Mouse (Mus musculus) hindbrain, embryonic 14.5 days (tissue): ENCODE measurements around the gene Cemip2. TPM values are rescaled to one million over a fixed set of nuclear protein-coding genes. Genes with fewer than 3 reads are reported as not detected.
A peak's percentile ranks its signal among the peaks of the same experiment; 100 is the strongest.

Experiments
- ATAC-seq: fragments of 200-750 bp; cut with Nextera tagmentation; 2 replicates; pipeline ENCODE4 v1.8.0; 2017; ENCODE audit warnings: moderate number of reproducible peaks, mild to moderate bottlenecking, moderate TSS enrichment, moderate library complexity; ENCODE audit not compliant: low FRiP score
- DNase-seq: peaks from one replicate; pipeline ENCODE4 v3.0.0-alpha.2; 2015; ENCODE audit warnings: low spot score
- H3K27ac ChIP-seq: fragments of 300-500 bp; sonication (generic); 2 replicates; pipeline ENCODE4 v1.5.1; 2014; ENCODE audit warnings: mild to moderate bottlenecking, moderate library complexity
- H3K27me3 ChIP-seq: fragments of 300-500 bp; sonication (generic); 2 replicates; pipeline ENCODE4 v1.6.1; 2014; ENCODE audit warnings: mild to moderate bottlenecking, low read length, mixed read lengths; ENCODE audit not compliant: control insufficient read depth, insufficient read depth
- H3K36me3 ChIP-seq: fragments of 300-500 bp; sonication (generic); replicated peaks from 2 replicates; pipeline ENCODE4 v1.6.1; 2014; ENCODE audit not compliant: control insufficient read depth, insufficient read depth
- H3K4me1 ChIP-seq: fragments of 300-500 bp; sonication (generic); replicated peaks from 2 replicates; pipeline ENCODE4 v1.6.1; 2014; ENCODE audit warnings: antibody characterized with exemption, low read length, mixed read lengths; ENCODE audit not compliant: control insufficient read depth, insufficient read depth
- H3K4me2 ChIP-seq: fragments of 300-500 bp; sonication (generic); replicated peaks from 2 replicates; pipeline ENCODE4 v1.6.1; 2014; ENCODE audit warnings: mild to moderate bottlenecking, moderate library complexity
- H3K4me3 ChIP-seq: fragments of 300-500 bp; sonication (generic); replicated peaks from 2 replicates; pipeline ENCODE4 v1.5.1; 2014; ENCODE audit warnings: mild to moderate bottlenecking, low read length
- H3K9ac ChIP-seq: fragments of 300-500 bp; sonication (generic); 2 replicates; pipeline ENCODE4 v1.6.1; 2014
- H3K9me3 ChIP-seq: fragments of 300-500 bp; sonication (generic); 2 replicates; pipeline ENCODE4 v1.6.1; 2016; ENCODE audit warnings: low read length; ENCODE audit not compliant: control insufficient read depth
- WGBS: fragments of 180-500 bp; shearing (Covaris S2); extraction: QIAGEN DNeasy Blood & Tissue Kit; methylation state at CpG from one replicate; pipeline ENCODE4 v1.1.7; 2014; 5-methylcytosine and 5-hydroxymethylcytosine counted together
- polyA plus RNA-seq: library from polyadenylated mRNA; unstranded; fragments of >200 nt; fragmentation: Nextera tagmentation; extraction: Ambion mirVana; gene quantifications from 2 replicates; pipeline ENCODE4 v1.2.1, GENCODE M21; 2014

The Cemip2 gene
- polyA plus RNA-seq: 26.4 and 26.8 TPM in 2 replicates

DNA sequence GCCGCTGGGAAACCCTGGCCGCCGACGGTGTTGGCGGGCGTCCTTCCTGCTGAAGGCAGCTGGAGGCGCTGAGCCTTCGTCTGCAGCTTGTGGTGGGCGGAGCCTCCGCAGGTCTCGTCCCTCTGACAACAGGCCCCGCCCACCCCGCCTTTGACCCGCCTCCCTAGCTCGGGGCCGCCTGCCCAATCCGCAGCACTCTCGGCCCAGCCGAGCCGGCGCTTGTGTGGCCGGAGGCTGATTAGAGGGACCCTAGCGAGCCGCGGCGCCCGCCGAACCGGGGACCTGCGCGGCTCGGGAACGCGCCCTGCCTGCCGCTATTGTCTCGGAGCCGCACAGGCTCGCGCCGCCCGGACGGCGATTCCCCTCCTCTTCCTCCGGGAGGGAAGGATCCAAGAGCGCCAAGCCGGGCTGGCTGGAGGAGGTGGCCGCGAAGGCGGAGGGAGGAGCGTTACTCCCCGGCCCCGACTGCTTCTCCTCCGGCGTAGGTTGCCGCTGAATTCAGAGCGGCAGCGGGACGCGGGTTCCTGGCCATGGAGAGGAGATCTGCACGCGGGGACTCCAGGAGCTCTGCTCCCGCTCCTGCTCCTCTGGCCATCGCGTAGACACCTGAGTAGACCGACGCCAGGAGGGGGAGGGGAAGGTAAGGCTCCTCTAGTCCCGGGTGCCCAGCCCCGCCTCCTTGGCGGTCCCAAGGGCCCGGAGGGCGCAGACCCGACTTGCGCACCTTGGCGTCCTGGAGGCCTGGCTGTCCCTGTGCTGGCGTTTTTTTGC is at the start of gene Cemip2:
Cemip2 (plus strand) TSS at position 196 of the 771 bp plus-strand sequence.
- H3K4me2 ChIP-seq: peak within 1 kb of the TSS; percentile 61
- peak within 1 kb of the TSS; percentile 88 for H3K9ac ChIP-seq
- ATAC-seq (peak; percentile 94), DNase-seq (peak; percentile 92)
- WGBS: under 1% methylated on average over 72 of the region's 75 CpGs
- H3K36me3 ChIP-seq: no peaks in the 10 kb centered on the region
- H3K4me3 ChIP-seq: peak within 1 kb of the TSS; percentile 78
- H3K27me3 ChIP-seq: no peaks in the 10 kb centered on the region
- H3K9me3 ChIP-seq: no peaks in the 10 kb centered on the region
- peaks cover 41% of the 10 kb centered on the region for H3K4me1 ChIP-seq
- H3K27ac ChIP-seq: peak within 1 kb of the TSS; percentile 94

DNA sequence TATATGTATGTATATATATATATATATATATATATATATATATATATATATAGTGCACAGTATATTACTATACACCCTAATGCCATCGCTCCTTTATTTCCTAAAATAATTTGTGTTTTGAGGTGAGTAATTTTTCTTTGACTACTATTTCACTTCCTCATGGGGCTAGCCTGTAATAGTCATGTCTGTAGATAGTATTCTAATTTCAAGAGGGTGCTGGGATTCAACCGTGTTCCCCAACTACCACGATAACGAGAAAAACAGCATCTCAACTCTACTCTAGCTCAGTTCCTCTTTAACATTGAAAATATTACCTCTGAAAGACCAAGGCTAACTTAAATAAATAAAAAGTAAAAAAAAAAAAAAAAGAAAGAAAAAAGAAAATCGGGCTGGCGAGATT is 49.8 kb upstream of the Cemip2 start:
- DNase-seq: no peak
- no peak overlapping the region for H3K27ac ChIP-seq
- WGBS: 96% methylated on average over 6 of the region's 6 CpGs
- H3K4me1 ChIP-seq: no peaks in the 10 kb centered on the region
- no peak for ATAC-seq
- no peaks in the 10 kb centered on the region for H3K27me3 ChIP-seq
- H3K9me3 ChIP-seq: no peaks in the 10 kb centered on the region
- H3K36me3 ChIP-seq: no peaks in the 10 kb centered on the region
- no peak overlapping the region for H3K9ac ChIP-seq
- H3K4me2 ChIP-seq: no peak overlapping the region
- H3K4me3 ChIP-seq: no peak overlapping the region

DNA sequence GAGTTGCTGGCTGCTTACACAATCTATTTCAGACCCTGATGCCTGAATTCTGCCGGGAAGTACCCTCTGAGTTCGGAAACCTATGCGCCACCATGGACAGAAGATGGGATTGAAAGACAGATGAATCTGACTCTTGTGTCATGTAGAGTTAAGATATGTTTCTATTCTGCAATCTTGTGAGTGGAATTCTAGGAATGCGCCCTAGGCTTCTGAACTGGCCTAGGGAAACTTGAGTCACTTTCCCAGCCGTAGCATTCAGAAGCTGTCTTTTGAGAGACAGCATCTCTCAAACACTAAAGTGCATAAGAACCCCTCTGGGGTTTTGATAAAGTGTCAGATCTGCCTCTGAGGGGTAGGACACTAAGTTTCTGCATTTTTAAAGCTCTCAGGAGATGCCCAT is 46.3 kb upstream of the Cemip2 start:
- H3K27me3 ChIP-seq: no peaks in the 10 kb centered on the region
- H3K4me2 ChIP-seq: no peak overlapping the region
- no peak overlapping the region for H3K27ac ChIP-seq
- no peak for DNase-seq
- H3K9me3 ChIP-seq: no peaks in the 10 kb centered on the region
- H3K9ac ChIP-seq: no peak overlapping the region
- H3K4me3 ChIP-seq: no peak overlapping the region
- H3K4me1 ChIP-seq: no peaks in the 10 kb centered on the region
- H3K36me3 ChIP-seq: no peaks in the 10 kb centered on the region
- WGBS: 90% methylated on average over 5 of the region's 5 CpGs
- ATAC-seq: no peak

DNA sequence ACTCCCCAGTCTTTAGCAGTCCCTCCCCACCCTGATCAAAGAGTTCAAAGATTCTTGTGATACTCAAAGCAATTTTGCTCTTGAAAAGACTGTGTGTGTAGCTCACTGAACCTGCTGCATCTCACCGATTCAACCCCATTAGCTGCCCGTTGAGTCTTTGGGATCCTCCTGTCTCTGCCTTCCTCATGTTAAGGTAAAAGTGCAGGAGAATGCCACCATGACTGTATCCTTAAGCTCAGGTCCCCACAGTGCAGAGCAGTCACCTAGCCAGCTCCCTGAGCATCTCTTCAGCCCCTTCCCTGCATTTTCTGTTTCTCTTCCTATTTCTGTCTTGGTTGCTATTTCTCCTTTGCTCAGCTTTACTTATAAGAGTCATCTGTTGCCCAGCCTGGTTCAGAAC is 45.0 kb upstream of the Cemip2 start:
- Histone ChIP-seq H3K4me1 (peaks cover 3% of the 10 kb centered on the region; the same call in 1 of the 2 replicates), H3K27ac (no peak overlapping the region), H3K36me3 (no peaks in the 10 kb centered on the region), H3K4me2 (no peak overlapping the region), H3K27me3 (no peaks in the 10 kb centered on the region), H3K4me3 (no peak overlapping the region), H3K9me3 (no peaks in the 10 kb centered on the region), H3K9ac (no peak overlapping the region)
- ATAC-seq (no peak), DNase-seq (no peak)
- 100% methylated on average over 2 of the region's 2 CpGs for WGBS

GRCm38 (mm10) chr19:21734112-21734511 is 44.0 kb upstream of the Cemip2 start:
- ATAC-seq: no peak
- Histone ChIP-seq H3K27ac (no peak overlapping the region), H3K4me2 (no peak overlapping the region), H3K36me3 (no peaks in the 10 kb centered on the region), H3K4me3 (no peak overlapping the region), H3K27me3 (no peaks in the 10 kb centered on the region), H3K9ac (no peak overlapping the region), H3K4me1 (peaks cover 9% of the 10 kb centered on the region; the same call in 1 of the 2 replicates), H3K9me3 (no peaks in the 10 kb centered on the region)
- 38% methylated on average over 5 of the region's 5 CpGs for whole genome bisulfite sequencing
- DNase-seq: peak; percentile 75

GRCm38 (mm10) chr19:21737446-21737845 is 40.7 kb upstream of the Cemip2 start:
- H3K27ac ChIP-seq: peak overlapping the region; percentile 66; the same call in 1 of the 2 replicates
- 75% methylated on average over 18 of the region's 18 CpGs for WGBS
- H3K9ac ChIP-seq: no peak overlapping the region
- ATAC-seq (no peak), DNase-seq (no peak)
- no peak overlapping the region for H3K4me3 ChIP-seq
- no peak overlapping the region for H3K4me2 ChIP-seq
- H3K9me3 ChIP-seq: no peaks in the 10 kb centered on the region
- no peaks in the 10 kb centered on the region for H3K36me3 ChIP-seq
- H3K27me3 ChIP-seq: no peaks in the 10 kb centered on the region
- H3K4me1 ChIP-seq: peaks cover 9% of the 10 kb centered on the region; the same call in 1 of the 2 replicates

DNA sequence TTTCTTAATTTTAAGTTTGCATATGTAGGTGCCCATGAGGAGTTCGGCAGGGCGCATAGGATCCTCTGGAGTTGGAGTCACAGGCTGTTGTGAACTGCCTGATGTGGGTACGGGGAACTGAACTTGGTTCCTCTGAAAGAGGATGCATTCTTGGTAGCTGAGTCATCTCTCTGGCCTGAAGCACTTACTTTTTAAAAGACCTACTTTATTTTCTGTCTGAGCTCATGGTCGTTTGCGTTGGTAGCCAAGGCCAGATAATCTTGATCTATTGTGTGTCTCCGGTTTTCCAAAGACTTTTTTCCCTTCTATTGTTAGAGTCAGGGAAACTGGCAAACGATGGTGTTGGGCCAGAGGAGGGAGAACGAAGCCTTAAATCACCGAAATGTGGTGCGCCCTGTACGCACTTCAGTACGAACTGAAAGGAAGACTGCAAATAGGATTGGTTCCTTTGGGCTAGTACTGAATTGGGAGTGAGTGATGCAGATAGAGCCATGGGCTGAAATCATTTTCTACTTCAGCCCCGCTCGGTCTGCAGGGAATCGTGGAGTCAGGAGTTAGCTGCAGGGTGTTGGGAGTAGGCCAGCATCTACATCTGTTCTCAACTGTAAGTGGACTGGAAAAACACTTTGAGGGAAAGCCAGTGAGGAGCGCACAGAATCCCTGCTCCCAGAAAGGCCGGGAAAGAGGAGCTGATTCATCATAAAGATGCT is 40.1 kb upstream of the Cemip2 start:
- 48% methylated on average over 17 of the region's 17 CpGs for WGBS
- Histone ChIP-seq H3K27me3 (no peaks in the 10 kb centered on the region), H3K36me3 (no peaks in the 10 kb centered on the region), H3K27ac (peak overlapping the region; percentile 66), H3K9ac (no peak overlapping the region), H3K4me2 (no peak overlapping the region; the same call in 1 of the 2 replicates), H3K4me3 (no peak overlapping the region), H3K9me3 (no peaks in the 10 kb centered on the region), H3K4me1 (peaks cover 9% of the 10 kb centered on the region; the same call in 1 of the 2 replicates)
- DNase-seq (peak; percentile 70), ATAC-seq (peak; percentile 74)

- Histone ChIP-seq H3K9ac (no peak overlapping the region), H3K27ac (peak overlapping the region; percentile 66; the same call in 1 of the 2 replicates), H3K27me3 (no peaks in the 10 kb centered on the region), H3K4me3 (no peak overlapping the region), H3K36me3 (no peaks in the 10 kb centered on the region), H3K4me2 (no peak overlapping the region; the same call in 1 of the 2 replicates), H3K9me3 (no peaks in the 10 kb centered on the region), H3K4me1 (peaks cover 9% of the 10 kb centered on the region; the same call in 1 of the 2 replicates)
- WGBS: 91% methylated on average over 18 of the region's 18 CpGs
- ATAC-seq (no peak), DNase-seq (no peak)
Observed at GRCm38 (mm10) chr19:21738591-21739280, 39.4 kb upstream of the Cemip2 start.

DNA sequence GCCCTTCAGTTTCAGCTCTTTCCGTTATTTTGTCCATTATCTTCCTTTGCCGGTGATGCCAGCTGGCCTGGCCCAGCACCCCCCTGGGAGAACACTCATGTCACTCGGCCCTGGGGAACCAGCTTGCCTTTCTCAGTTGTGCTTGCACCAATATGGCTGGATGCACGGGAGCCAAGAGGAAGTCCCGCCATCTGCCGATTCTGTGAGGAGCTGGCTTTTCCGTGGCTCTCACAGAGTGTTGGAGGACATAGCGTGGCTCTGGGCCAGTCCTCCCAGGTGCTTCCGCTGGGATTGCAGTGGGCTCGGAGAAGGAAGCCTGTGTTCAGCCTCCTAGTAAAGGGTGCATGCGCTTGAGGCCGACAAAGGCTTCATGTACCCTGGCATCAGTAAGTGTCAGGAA is 36.0 kb upstream of the Cemip2 start:
- no peak overlapping the region for H3K4me3 ChIP-seq
- ATAC-seq: peak; percentile 53; the same call in 1 of the 2 replicates
- no peak for DNase-seq
- H3K4me2 ChIP-seq: no peak overlapping the region
- H3K9me3 ChIP-seq: no peaks in the 10 kb centered on the region
- peaks cover 9% of the 10 kb centered on the region; the same call in 1 of the 2 replicates for H3K4me1 ChIP-seq
- no peak overlapping the region for H3K9ac ChIP-seq
- no peaks in the 10 kb centered on the region for H3K27me3 ChIP-seq
- 70% methylated on average over 12 of the region's 12 CpGs for WGBS
- H3K36me3 ChIP-seq: no peaks in the 10 kb centered on the region
- H3K27ac ChIP-seq: peak overlapping the region; percentile 26; the same call in 1 of the 2 replicates
